Mouse (Mus musculus): ENCODE data around the gene Tada2b. TPM values are rescaled to one million over a fixed set of nuclear protein-coding genes. Genes with fewer than 3 reads are reported as not detected.

Tada2b gene
- polyA plus RNA-seq, 1 experiment: 17.0 TPM

DNA sequence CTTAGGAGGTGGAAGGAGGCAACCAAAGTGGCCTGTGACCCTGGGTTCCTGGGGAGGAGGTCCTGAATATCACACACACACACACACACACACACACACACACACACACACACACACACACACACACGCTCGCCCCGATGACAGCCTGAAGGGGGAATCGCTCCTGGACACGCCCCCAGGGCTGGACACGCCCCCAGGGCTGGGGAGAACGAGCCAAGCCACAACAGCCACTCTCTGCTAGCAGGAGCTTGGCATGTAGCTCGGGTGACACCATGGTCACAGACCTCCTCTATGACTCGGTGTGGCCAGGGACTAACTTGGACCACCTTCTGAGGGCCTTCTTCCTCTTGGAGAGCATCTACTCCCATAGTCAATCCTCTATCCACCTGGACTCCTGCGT is 33.0 kb downstream of the Tada2b start:
- DNase-seq: no peak
- Histone ChIP-seq H3K27ac (ENCODE audit: insufficient read depth, low read depth, low read length) (no peak overlapping the region), H3K27me3 (replicated peaks; ENCODE audit: control insufficient read depth, insufficient read depth, low read length) (no peaks in the 10 kb centered on the region), H3K4me3 (ENCODE audit: insufficient read depth, low read depth, low read length) (no peak overlapping the region), H3K4me1 (ENCODE audit: control insufficient read depth, insufficient read depth, low read length) (no peaks in the 10 kb centered on the region), H3K36me3 (ENCODE audit: control insufficient read depth, insufficient read depth, low read length) (no peaks in the 10 kb centered on the region)
- no peak for TF ChIP-seq POLR2A (IDR thresholded peaks at IDR 0.05; ENCODE audit: low read depth, low read length)
- no peak for TF ChIP-seq CTCF (conservative IDR thresholded peaks at IDR 0.05; ENCODE audit: insufficient read depth, insufficient read length, low read depth, low read length)
- WGBS: 28% methylated on average over 10 of the region's 10 CpGs

DNA sequence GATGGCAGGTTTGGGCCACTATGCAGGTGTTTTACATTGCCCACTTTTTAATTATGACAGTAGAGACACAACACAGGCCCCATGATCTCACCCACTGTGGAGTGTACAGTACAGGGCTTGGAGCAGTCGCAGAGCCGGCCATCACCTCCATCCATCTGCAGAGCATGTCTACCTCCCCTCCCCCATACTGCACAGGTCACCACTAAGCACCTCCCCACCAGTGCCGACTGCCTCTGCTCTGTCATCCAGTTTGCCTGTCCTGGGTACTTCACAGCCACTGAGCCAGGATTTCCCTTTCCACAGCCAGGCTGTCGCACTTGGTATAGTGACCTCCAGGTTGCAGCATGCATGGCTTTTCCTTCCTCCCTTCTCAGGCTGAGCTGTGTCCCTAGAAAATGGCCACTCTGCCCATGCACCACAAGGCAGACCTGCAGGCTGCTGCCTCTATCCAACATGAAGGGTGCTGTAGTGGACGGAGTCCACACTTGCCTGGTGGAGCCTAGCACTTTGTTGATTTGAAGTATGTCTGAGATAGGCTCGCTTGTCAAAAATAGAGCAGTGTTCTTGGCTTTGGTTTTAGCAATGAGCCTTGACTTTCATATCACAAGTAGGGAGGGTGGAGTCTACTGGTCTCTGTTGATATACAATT is 34.3 kb downstream of the Tada2b start:
- no peak overlapping the region for H3K27ac ChIP-seq (ENCODE audit: insufficient read depth, low read depth, low read length)
- no peak overlapping the region for H3K4me3 ChIP-seq (ENCODE audit: insufficient read depth, low read depth, low read length)
- no peaks in the 10 kb centered on the region for H3K4me1 ChIP-seq (ENCODE audit: control insufficient read depth, insufficient read depth, low read length)
- H3K36me3 ChIP-seq (ENCODE audit: control insufficient read depth, insufficient read depth, low read length): no peaks in the 10 kb centered on the region
- H3K27me3 ChIP-seq (replicated peaks; ENCODE audit: control insufficient read depth, insufficient read depth, low read length): no peaks in the 10 kb centered on the region
- no peak for DNase-seq
- WGBS: 74% methylated on average over 6 of the region's 6 CpGs
- TF ChIP-seq POLR2A (IDR thresholded peaks at IDR 0.05; ENCODE audit: low read depth, low read length) (no peak), CTCF (conservative IDR thresholded peaks at IDR 0.05; ENCODE audit: insufficient read depth, insufficient read length, low read depth, low read length) (no peak)

DNA sequence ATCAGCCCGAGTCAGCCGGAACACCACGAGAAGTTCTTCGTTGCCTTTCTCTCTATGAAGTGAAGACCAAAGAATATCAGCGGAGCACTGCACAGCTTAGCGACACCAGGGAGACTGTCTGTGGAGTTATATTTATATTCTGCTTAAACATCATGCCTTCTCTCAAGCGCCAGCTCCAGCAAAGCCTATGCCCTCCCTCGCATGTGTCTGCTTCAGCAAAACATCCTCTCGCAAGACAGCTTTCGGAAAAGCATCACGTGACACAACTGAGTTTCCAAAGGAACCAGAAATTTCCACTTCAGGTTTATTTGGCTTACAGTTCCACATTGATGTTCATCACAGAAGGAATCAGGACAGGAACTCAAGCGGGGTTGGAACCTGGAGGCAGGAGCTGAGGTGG is 36.2 kb downstream of the Tada2b start:
- WGBS: 89% methylated on average over 12 of the region's 12 CpGs
- TF ChIP-seq CTCF (conservative IDR thresholded peaks at IDR 0.05; ENCODE audit: insufficient read depth, insufficient read length, low read depth, low read length) (no peak), POLR2A (IDR thresholded peaks at IDR 0.05; ENCODE audit: low read depth, low read length) (no peak)

DNA sequence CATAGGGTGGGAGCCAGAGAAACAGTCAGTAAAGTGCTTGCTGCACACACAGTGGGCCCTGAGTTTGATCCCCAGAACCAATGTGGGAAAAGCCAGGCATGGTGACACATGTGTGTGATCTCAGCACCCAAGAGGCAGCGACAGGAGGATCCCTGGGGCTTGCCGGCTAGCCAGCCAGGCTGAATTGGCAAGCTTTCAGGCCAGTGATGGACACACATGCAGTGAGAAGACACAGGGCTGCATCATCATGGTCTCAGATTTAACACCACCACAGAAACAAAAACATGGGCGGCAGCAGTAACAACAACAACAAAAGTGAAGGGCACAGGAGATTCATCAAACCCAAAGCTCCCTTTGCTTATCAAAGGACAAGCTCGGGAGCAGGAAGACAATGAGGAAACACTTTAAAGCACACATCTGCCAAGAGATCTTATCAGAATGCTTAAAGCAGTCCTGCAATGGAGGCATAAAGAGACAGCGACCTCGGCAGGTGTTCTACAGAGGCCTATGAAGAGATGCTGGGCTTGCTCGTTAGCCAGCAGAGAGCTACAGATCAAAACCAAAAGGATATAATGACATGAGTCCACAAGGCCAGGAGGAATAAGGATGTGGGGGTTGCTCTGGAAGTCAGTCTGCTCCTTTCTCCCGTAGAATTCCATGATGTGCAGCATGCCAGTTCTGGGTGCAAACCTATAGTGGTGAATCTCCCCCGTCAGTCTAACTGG is 37.8 kb downstream of the Tada2b start:
- TF ChIP-seq POLR2A (IDR thresholded peaks at IDR 0.05; ENCODE audit: low read depth, low read length) (no peak), CTCF (conservative IDR thresholded peaks at IDR 0.05; ENCODE audit: insufficient read depth, insufficient read length, low read depth, low read length) (no peak)
- Histone ChIP-seq H3K4me1 (ENCODE audit: control insufficient read depth, insufficient read depth, low read length) (no peaks in the 10 kb centered on the region), H3K36me3 (ENCODE audit: control insufficient read depth, insufficient read depth, low read length) (no peaks in the 10 kb centered on the region), H3K27me3 (replicated peaks; ENCODE audit: control insufficient read depth, insufficient read depth, low read length) (no peaks in the 10 kb centered on the region), H3K27ac (ENCODE audit: insufficient read depth, low read depth, low read length) (no peak overlapping the region), H3K4me3 (ENCODE audit: insufficient read depth, low read depth, low read length) (no peak overlapping the region)
- DNase-seq: no peak
- 55% methylated on average over 9 of the region's 9 CpGs for WGBS

More for the DNA sequence above, 36.2 kb downstream of the Tada2b start:
- no peak for DNase-seq
- H3K4me1 ChIP-seq (ENCODE audit: control insufficient read depth, insufficient read depth, low read length): no peaks in the 10 kb centered on the region
- no peaks in the 10 kb centered on the region for H3K27me3 ChIP-seq (replicated peaks; ENCODE audit: control insufficient read depth, insufficient read depth, low read length)
- H3K36me3 ChIP-seq (ENCODE audit: control insufficient read depth, insufficient read depth, low read length): no peaks in the 10 kb centered on the region
- no peak overlapping the region for H3K27ac ChIP-seq (ENCODE audit: insufficient read depth, low read depth, low read length)
- H3K4me3 ChIP-seq (ENCODE audit: insufficient read depth, low read depth, low read length): no peak overlapping the region

DNA sequence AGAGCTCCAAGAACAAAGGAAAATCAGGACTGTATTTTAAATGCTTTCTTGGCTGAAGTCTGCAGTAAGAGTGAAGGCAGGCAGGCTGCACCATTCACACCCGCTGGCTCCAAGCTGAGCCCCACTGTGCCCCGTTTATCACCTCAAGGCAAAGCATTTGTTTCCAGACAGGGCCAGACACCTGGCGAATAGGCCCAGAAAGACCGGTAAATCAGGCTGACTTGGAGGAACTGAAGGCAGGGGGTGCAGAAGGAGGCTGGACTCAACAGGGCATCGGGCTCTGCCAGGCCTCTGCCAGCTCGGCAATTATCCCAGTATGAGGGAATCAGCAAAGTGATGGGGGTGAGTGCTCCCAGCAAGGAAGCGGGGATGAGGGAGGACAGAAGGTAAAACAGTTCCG is 39.1 kb downstream of the Tada2b start:
- Histone ChIP-seq H3K27me3 (replicated peaks; ENCODE audit: control insufficient read depth, insufficient read depth, low read length) (no peaks in the 10 kb centered on the region), H3K27ac (ENCODE audit: insufficient read depth, low read depth, low read length) (no peak overlapping the region), H3K4me1 (ENCODE audit: control insufficient read depth, insufficient read depth, low read length) (no peaks in the 10 kb centered on the region), H3K36me3 (ENCODE audit: control insufficient read depth, insufficient read depth, low read length) (no peaks in the 10 kb centered on the region), H3K4me3 (ENCODE audit: insufficient read depth, low read depth, low read length) (no peak overlapping the region)
- TF ChIP-seq POLR2A (IDR thresholded peaks at IDR 0.05; ENCODE audit: low read depth, low read length) (no peak), CTCF (conservative IDR thresholded peaks at IDR 0.05; ENCODE audit: insufficient read depth, insufficient read length, low read depth, low read length) (no peak)
- WGBS: 44% methylated on average over 8 of the region's 8 CpGs
- DNase-seq: no peak

DNA sequence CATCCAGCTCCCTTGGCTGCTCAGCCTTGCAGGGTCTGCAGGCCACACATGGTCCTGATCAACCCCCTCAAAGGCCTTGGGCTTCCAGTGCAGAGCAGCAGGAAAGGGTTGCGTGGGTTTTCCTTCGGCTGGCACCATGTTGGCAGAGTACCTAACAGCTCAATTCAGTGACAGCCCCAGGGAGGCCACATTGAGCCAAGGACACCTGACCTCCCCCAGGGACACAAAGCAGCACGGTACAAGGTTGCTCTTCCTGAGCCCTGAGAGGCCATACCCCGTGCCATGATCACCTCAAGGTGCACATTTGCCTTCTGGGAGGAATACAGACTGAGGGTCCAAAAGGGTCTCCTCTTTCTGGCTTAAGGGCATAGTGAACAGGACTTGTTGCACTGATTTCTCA is 39.5 kb downstream of the Tada2b start:
- Histone ChIP-seq H3K4me3 (ENCODE audit: insufficient read depth, low read depth, low read length) (no peak overlapping the region), H3K27me3 (replicated peaks; ENCODE audit: control insufficient read depth, insufficient read depth, low read length) (no peaks in the 10 kb centered on the region), H3K36me3 (ENCODE audit: control insufficient read depth, insufficient read depth, low read length) (no peaks in the 10 kb centered on the region), H3K4me1 (ENCODE audit: control insufficient read depth, insufficient read depth, low read length) (no peaks in the 10 kb centered on the region), H3K27ac (ENCODE audit: insufficient read depth, low read depth, low read length) (no peak overlapping the region)
- DNase-seq: no peak
- TF ChIP-seq POLR2A (IDR thresholded peaks at IDR 0.05; ENCODE audit: low read depth, low read length): no peak
- TF ChIP-seq CTCF (conservative IDR thresholded peaks at IDR 0.05; ENCODE audit: insufficient read depth, insufficient read length, low read depth, low read length): no peak
- 71% methylated on average over 4 of the region's 4 CpGs for WGBS

DNA sequence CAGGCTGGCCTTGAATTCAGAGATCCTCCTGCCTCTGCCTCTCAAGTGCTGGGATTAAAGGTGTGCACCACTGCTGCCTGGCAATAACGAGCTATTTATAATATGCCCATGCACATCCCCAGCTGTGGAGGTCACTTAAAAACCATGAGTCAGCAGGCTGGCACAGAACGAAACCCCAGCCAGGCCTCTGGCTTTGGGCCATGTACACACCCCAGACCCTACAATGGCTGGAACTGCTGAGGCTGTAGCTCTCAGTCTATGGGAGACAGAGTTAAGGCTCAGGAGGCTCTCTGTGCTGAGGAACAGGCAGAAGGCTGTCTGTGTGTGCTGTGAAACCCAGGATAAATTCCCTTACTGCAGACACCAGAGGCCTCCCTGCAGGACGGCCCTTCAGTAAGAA is 43.3 kb downstream of the Tada2b start:
- no peak overlapping the region for H3K27ac ChIP-seq (ENCODE audit: insufficient read depth, low read depth, low read length)
- TF ChIP-seq POLR2A (IDR thresholded peaks at IDR 0.05; ENCODE audit: low read depth, low read length) (no peak), CTCF (conservative IDR thresholded peaks at IDR 0.05; ENCODE audit: insufficient read depth, insufficient read length, low read depth, low read length) (no peak)
- no peak overlapping the region for H3K4me3 ChIP-seq (ENCODE audit: insufficient read depth, low read depth, low read length)
- H3K27me3 ChIP-seq (replicated peaks; ENCODE audit: control insufficient read depth, insufficient read depth, low read length): no peaks in the 10 kb centered on the region
- WGBS: 58% methylated on average over 3 of the region's 3 CpGs
- H3K36me3 ChIP-seq (ENCODE audit: control insufficient read depth, insufficient read depth, low read length): no peaks in the 10 kb centered on the region
- H3K4me1 ChIP-seq (ENCODE audit: control insufficient read depth, insufficient read depth, low read length): no peaks in the 10 kb centered on the region
- DNase-seq: no peak

Data from kidney, adult 2 months (tissue).